Mouse (Mus musculus) 3134 (cell line): ENCODE measurements around the gene Enpp4.

Experiments used
- DNase-seq: peaks from one replicate; pipeline ENCODE4 v3.0.0-alpha.2; 2011; ENCODE audit warnings: low spot score; ENCODE audit not compliant: insufficient read length; ENCODE audit errors: extremely low read depth

Enpp4 gene

GRCm38 (mm10) chr17:44105287-44106138 is at the start of gene Enpp4:
Gene Enpp4, minus strand, starts transcription at chr17:44105809.
- peak; percentile 95 for DNase-seq

GRCm38 (mm10) chr17:44155204-44155603 is 49.6 kb upstream of the Enpp4 start:
- no peak for DNase-seq

- no peak for DNase-seq
These were observed 48.3 kb upstream of the Enpp4 start for GRCm38 (mm10) chr17:44153871-44154270.

GRCm38 (mm10) chr17:44151889-44152288 is 46.3 kb upstream of the Enpp4 start:
- no peak for DNase-seq

- DNase-seq: peak; percentile 22
These were observed 45.5 kb upstream of the Enpp4 start for GRCm38 (mm10) chr17:44151130-44151529.

- DNase-seq: no peak
These were observed 42.7 kb upstream of the Enpp4 start for GRCm38 (mm10) chr17:44148109-44148846.

- DNase-seq: no peak
These were observed 40.2 kb upstream of the Enpp4 start for GRCm38 (mm10) chr17:44145806-44146205.

- DNase-seq: no peak
These were observed 31.4 kb upstream of the Enpp4 start for GRCm38 (mm10) chr17:44136863-44137640.

- no peak for DNase-seq
These were observed 30.4 kb upstream of the Enpp4 start for GRCm38 (mm10) chr17:44136018-44136417.

GRCm38 (mm10) chr17:44134545-44134944 is 28.9 kb upstream of the Enpp4 start:
- DNase-seq: no peak

GRCm38 (mm10) chr17:44134106-44134505 is 28.5 kb upstream of the Enpp4 start:
- DNase-seq: no peak

GRCm38 (mm10) chr17:44130429-44130828 is 24.8 kb upstream of the Enpp4 start:
- DNase-seq: peak; percentile 17

GRCm38 (mm10) chr17:44129092-44129750 is 23.6 kb upstream of the Enpp4 start:
- DNase-seq: no peak

- no peak for DNase-seq
These were observed 15.9 kb upstream of the Enpp4 start for GRCm38 (mm10) chr17:44121366-44122100.

- no peak for DNase-seq
These were observed 12.6 kb upstream of the Enpp4 start for GRCm38 (mm10) chr17:44118231-44118630.

GRCm38 (mm10) chr17:44117721-44118120 is 12.1 kb upstream of the Enpp4 start:
- no peak for DNase-seq

- DNase-seq: no peak
These were observed 11.0 kb upstream of the Enpp4 start for GRCm38 (mm10) chr17:44116584-44116983.

- DNase-seq: no peak
These were observed 2.7 kb upstream of the Enpp4 start for GRCm38 (mm10) chr17:44108331-44108730.

GRCm38 (mm10) chr17:44101961-44102360 is 3.6 kb downstream of the Enpp4 start:
- no peak for DNase-seq

GRCm38 (mm10) chr17:44100906-44101305 is 4.7 kb downstream of the Enpp4 start:
- DNase-seq: no peak
